Mouse (Mus musculus) ES-Bruce4 (cell line): ENCODE data around the gene Chchd6.

Source experiments
- CTCF ChIP-seq: IDR thresholded peaks from one replicate; pipeline ENCODE4 v1.8.1; 2011; ENCODE audit warnings: low read depth, low read length
- EP300 ChIP-seq: IDR thresholded peaks from 2 replicates; pipeline ENCODE4 v1.6.1; 2011; ENCODE audit warnings: low read depth, low read length; ENCODE audit not compliant: insufficient read depth
- POLR2A ChIP-seq: IDR thresholded peaks from one replicate; pipeline ENCODE4 v1.8.1; 2011; ENCODE audit warnings: low read length; ENCODE audit not compliant: insufficient read depth

DNA sequence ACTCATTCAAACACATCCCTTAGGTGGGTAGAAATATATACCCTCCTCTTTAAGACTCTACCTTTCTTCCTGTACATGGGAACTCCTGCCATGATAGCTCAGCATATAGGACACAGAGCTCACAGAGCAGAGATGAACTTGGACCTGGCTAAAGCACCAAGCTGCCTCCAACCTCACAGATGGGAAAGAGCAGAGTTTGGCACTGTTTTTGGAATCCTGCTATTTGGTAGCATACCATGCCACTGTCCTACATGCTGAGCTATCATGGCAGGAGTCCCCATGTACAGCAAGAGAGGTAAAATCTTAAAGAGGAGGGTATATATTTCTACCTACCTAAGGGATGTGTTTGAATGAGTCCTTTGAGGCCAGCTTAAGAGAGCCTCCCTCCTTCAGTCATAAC is 127.5 kb downstream of the Chchd6 start:
- TF ChIP-seq CTCF (no peak), POLR2A (no peak), EP300 (no peak)
